Mouse (Mus musculus) E14TG2a.4 (cell line): ENCODE measurements around the gene Rab13.

Source experiments
- CTCF ChIP-seq: conservative IDR thresholded peaks from 2 replicates; pipeline ENCODE4 v1.5.1; 2014; ENCODE audit warnings: low read length
- NANOG ChIP-seq: IDR thresholded peaks from 2 replicates; pipeline ENCODE4 v1.6.1; 2014; ENCODE audit warnings: borderline replicate concordance, low read length, mixed read lengths
- POU5F1 ChIP-seq: IDR thresholded peaks from 2 replicates; pipeline ENCODE4 v1.6.1; 2014; ENCODE audit warnings: low read length, borderline replicate concordance

- no peak for TF ChIP-seq CTCF
- TF ChIP-seq POU5F1: no peak
- no peak for TF ChIP-seq NANOG
Observed at GRCm38 (mm10) chr3:90275286-90275685, 61.8 kb downstream of the Rab13 start.
